Mouse (Mus musculus) MEL (cell line): ENCODE measurements around the gene H2-M5. TPM values are rescaled to one million over a fixed set of nuclear protein-coding genes. Genes with fewer than 3 reads are reported as not detected.
A peak's percentile ranks its signal among the peaks of the same experiment; 100 is the strongest.

Experiments
- DNase-seq: peaks from one replicate; pipeline ENCODE4 v3.0.0; 2011; ENCODE audit warnings: low read depth, low spot score
- H3K27ac ChIP-seq: 2 replicates; pipeline ENCODE4 v1.5.1; 2012; ENCODE audit warnings: low read depth, mild to moderate bottlenecking, control low read depth, low read length, moderate library complexity; ENCODE audit not compliant: control insufficient read depth
- H3K27me3 ChIP-seq, 2 experiments: fragments of 150-350 bp in 1 of 2; sonication (generic) in 1 of 2; 2 replicates each; pipeline ENCODE4 v1.6.1; 2012; ENCODE audit warnings: low read length in 2 of 2, mild to moderate bottlenecking in 2 of 2, improper control_type of control experiment in 1 of 2, moderate library complexity in 1 of 2; ENCODE audit not compliant: insufficient read depth in 2 of 2, control insufficient read depth in 1 of 2
- H3K36me3 ChIP-seq, 2 experiments: 2 replicates each; pipeline ENCODE4 v1.6.1; 2012 to 2014; ENCODE audit warnings: low read length in 2 of 2, improper control_type of control experiment in 1 of 2, inconsistent platforms in 1 of 2, mild to moderate bottlenecking in 1 of 2; ENCODE audit not compliant: insufficient read depth in 2 of 2, control insufficient read depth in 1 of 2
- H3K4me1 ChIP-seq, 2 experiments: fragments of 150-350 bp in 1 of 2; sonication (generic) in 1 of 2; 2 replicates each; pipeline ENCODE4 v1.6.1; 2012; ENCODE audit warnings: low read length in 2 of 2, improper control_type of control experiment in 1 of 2, mild to moderate bottlenecking in 1 of 2; ENCODE audit not compliant: insufficient read depth in 2 of 2, control insufficient read depth in 1 of 2
- H3K4me3 ChIP-seq, 2 experiments: fragments of 150-350 bp in 1 of 2; sonication (generic) in 1 of 2; 2 replicates each; pipeline ENCODE4 v1.5.1; 2012; ENCODE audit warnings: low read depth in 2 of 2, low read length in 2 of 2, mild to moderate bottlenecking in 2 of 2, moderate library complexity in 2 of 2, control low read depth in 1 of 2, improper control_type of control experiment in 1 of 2; ENCODE audit not compliant: control insufficient read depth in 1 of 2, insufficient read depth in 1 of 2
- H3K79me2 ChIP-seq: 2 replicates; pipeline ENCODE4 v1.6.1; 2012; ENCODE audit warnings: mild to moderate bottlenecking, low read length, moderate library complexity; ENCODE audit not compliant: control insufficient read depth, poor library complexity, insufficient read depth
- H3K9ac ChIP-seq: 2 replicates; pipeline ENCODE4 v1.6.1; 2012; ENCODE audit warnings: low read depth, mild to moderate bottlenecking, control low read depth, low read length, moderate library complexity; ENCODE audit not compliant: control insufficient read depth, poor library complexity, severe bottlenecking
- H3K9me3 ChIP-seq: fragments of 150-350 bp; sonication (generic); replicated peaks from 2 replicates; pipeline ENCODE4 v1.6.1; 2012; ENCODE audit warnings: mild to moderate bottlenecking, low read length, improper control_type of control experiment, moderate library complexity; ENCODE audit not compliant: insufficient read depth
- BHLHE40 ChIP-seq: IDR thresholded peaks from 2 replicates; pipeline ENCODE4 v1.6.1; 2012; ENCODE audit warnings: low read depth, mild to moderate bottlenecking, inconsistent platforms, low read length, improper control_type of control experiment, borderline replicate concordance
- CTCF ChIP-seq, 3 experiments: IDR thresholded peaks in 2 of 3; conservative IDR thresholded peaks in 1 of 3; 2 replicates each; pipeline ENCODE4 v1.5.1; 2011 to 2012; ENCODE audit warnings: low read length in 3 of 3, low read depth in 2 of 3, mild to moderate bottlenecking in 2 of 3, improper control_type of control experiment in 1 of 3, inconsistent platforms in 1 of 3, mixed read lengths in 1 of 3, moderate library complexity in 1 of 3; ENCODE audit not compliant: control insufficient read depth in 1 of 3, insufficient read depth in 1 of 3, poor library complexity in 1 of 3, severe bottlenecking in 1 of 3
- ETS1 ChIP-seq: IDR thresholded peaks from 2 replicates; pipeline ENCODE4 v1.6.1; 2012; ENCODE audit warnings: low read depth, mild to moderate bottlenecking, inconsistent platforms, low read length, improper control_type of control experiment, moderate library complexity
- GATA1 ChIP-seq: IDR thresholded peaks from 2 replicates; pipeline ENCODE4 v1.6.1; 2011; ENCODE audit warnings: low read depth, low read length, improper control_type of control experiment
- JUND ChIP-seq: IDR thresholded peaks from 2 replicates; pipeline ENCODE4 v1.6.1; 2011; ENCODE audit warnings: low read depth, mild to moderate bottlenecking, improper control_type of control experiment, low read length
- MAFK ChIP-seq: IDR thresholded peaks from 2 replicates; pipeline ENCODE4 v1.6.1; 2011; ENCODE audit warnings: low read depth, mild to moderate bottlenecking, low read length, improper control_type of control experiment, borderline replicate concordance
- MAX ChIP-seq: IDR thresholded peaks from 2 replicates; pipeline ENCODE4 v1.6.1; 2011; ENCODE audit warnings: low read length, improper control_type of control experiment
- MAZ ChIP-seq: IDR thresholded peaks from 2 replicates; pipeline ENCODE4 v1.6.1; 2012; ENCODE audit warnings: low read depth, mild to moderate bottlenecking, inconsistent platforms, low read length, improper control_type of control experiment
- MEF2A ChIP-seq: IDR thresholded peaks from 2 replicates; pipeline ENCODE4 v1.6.1; 2014; ENCODE audit warnings: low read depth, mild to moderate bottlenecking, inconsistent platforms, low read length, improper control_type of control experiment; ENCODE audit not compliant: poor library complexity, insufficient replicate concordance, severe bottlenecking; ENCODE audit errors: extremely low read depth
- MXI1 ChIP-seq: IDR thresholded peaks from 2 replicates; pipeline ENCODE4 v1.6.1; 2011; ENCODE audit warnings: mild to moderate bottlenecking, low read depth, low read length, improper control_type of control experiment
- MYC ChIP-seq: IDR thresholded peaks from 2 replicates; pipeline ENCODE4 v1.6.1; 2011; ENCODE audit warnings: low read depth, mild to moderate bottlenecking, low read length, improper control_type of control experiment, moderate library complexity
- POLR2AphosphoS2 ChIP-seq: IDR thresholded peaks from 2 replicates; pipeline ENCODE4 v1.6.1; 2011; ENCODE audit warnings: low read length, improper control_type of control experiment
- SIN3A ChIP-seq: IDR thresholded peaks from 2 replicates; pipeline ENCODE4 v1.6.1; 2012; ENCODE audit warnings: low read length, improper control_type of control experiment, inconsistent platforms
- SMC3 ChIP-seq: IDR thresholded peaks from 2 replicates; pipeline ENCODE4 v1.6.1; 2011; ENCODE audit warnings: low read depth, low read length, improper control_type of control experiment
- USF2 ChIP-seq, 2 experiments: IDR thresholded peaks; 2 replicates each; pipeline ENCODE4 v1.6.1; 2011 to 2012; ENCODE audit warnings: improper control_type of control experiment in 2 of 2, low read length in 2 of 2, borderline replicate concordance in 1 of 2, inconsistent platforms in 1 of 2, low read depth in 1 of 2, mild to moderate bottlenecking in 1 of 2; ENCODE audit not compliant: insufficient read depth in 1 of 2
- polyA plus RNA-seq, 2 experiments: library from polyadenylated mRNA; stranded (reverse) in 1 of 2; unstranded in 1 of 2; fragments of >175 nt in 1 of 2; fragments of >200 nt in 1 of 2; gene quantifications; 2 replicates each; pipeline versions ENCODE4 v1.2.1 to v1.2.4; 2012; ENCODE audit warnings: low replicate concordance in 2 of 2, low read depth in 1 of 2; ENCODE audit not compliant: insufficient read length in 2 of 2, insufficient read depth in 1 of 2, missing spikeins in 1 of 2
- total RNA-seq: library from RNA; depleted of rRNA; stranded (reverse); fragments of 300-350 nt; gene quantifications from 2 replicates; pipeline ENCODE4 v1.2.3, GENCODE M21; 2012

H2-M5 gene
- total and polyA plus RNA-seq, 3 experiments = not detected

DNA sequence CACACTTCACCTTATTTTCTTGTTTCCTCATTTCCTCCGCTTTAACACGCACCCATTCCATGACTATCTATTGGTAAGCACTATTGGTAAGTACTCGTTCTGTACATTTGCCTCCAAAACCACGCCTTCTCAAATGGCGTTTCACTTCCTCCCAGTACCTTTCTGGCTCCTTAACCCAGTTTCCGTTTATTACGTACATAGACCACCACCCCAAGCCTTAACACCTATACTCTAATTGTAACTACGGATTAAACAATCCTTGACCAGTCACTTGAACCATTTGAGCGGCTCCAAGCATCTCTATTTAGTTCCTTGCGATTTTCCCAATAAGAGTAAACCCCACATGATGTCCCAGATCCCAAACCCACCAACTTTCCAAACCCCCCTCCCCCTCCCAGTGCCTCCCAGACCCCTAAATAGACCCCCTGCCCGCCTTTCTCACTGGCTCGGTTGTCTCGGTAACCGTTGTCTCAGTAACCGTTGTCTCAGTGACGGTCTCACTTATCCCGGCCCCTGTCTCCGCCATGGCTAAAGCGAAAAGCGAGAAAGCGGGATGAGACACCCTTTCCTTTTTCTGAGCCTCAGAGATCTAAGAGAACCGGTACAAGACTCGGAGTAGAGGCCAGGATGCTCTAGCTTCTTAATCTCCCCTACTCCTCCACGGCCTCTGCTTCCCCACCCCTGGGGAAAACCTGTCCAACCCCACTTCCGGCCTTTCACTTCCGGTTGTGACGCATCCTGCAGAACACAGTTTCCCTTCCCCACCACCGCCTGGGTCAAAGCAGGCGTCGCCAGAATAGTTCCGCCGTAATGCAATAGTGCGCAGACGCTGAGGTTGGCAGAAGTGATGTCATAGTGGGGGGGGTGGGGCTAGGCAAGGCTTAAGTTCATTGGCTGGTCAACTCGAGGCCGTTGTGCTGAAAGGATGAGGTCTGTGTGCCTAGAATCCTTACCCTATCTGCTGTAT is 38.1 kb downstream of the H2-M5 start, which contains the start of gene Ppp1r11 (continued):
- TF ChIP-seq MYC (peak; percentile 31; the same call in 1 of the 2 replicates), MAX (peak; percentile 78), JUND (no peak), USF2 (IDR thresholded peaks at IDR 0.05; ENCODE audit: borderline replicate concordance in 1 of 2, insufficient read depth in 1 of 2, low read depth in 1 of 2, low read length in 2 of 2) (no peak)

DNA sequence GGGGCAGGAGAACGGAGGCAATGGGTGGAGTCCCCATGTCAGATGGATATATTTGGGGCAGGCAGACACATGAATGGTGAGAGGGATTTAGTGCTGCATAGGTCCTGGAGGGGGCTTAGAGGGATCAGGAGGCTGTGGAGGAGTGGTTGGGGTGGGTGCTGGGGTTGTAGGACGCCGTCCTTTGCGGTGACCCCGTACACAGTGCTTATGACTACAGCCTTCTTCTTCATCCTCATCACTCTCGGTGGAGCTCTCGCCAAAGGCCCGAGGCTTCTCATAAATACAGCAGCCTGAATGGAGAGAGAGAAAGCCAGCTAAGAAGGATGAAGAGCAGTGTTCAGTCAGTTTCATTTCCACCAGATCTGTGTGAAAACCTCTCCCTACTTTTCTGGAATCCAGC is 40.1 kb downstream of the H2-M5 start:
- H3K9ac ChIP-seq = no peak overlapping the region
- no peak overlapping the region for H3K27ac ChIP-seq
- H3K4me1 ChIP-seq = no peaks in the 10 kb centered on the region
- TF ChIP-seq BHLHE40 = no peak
- TF ChIP-seq MXI1 = no peak
- no peak for TF ChIP-seq MAFK
- no peak for TF ChIP-seq CTCF (IDR thresholded peaks at IDR 0.05 in 2 of 3, conservative IDR thresholded peaks at IDR 0.05 in 1 of 3; ENCODE audit: control insufficient read depth in 1 of 3, insufficient read depth in 1 of 3, low read depth in 2 of 3, low read length in 3 of 3, poor library complexity in 1 of 3, severe bottlenecking in 1 of 3)
- TF ChIP-seq SIN3A = no peak
- TF ChIP-seq GATA1 = no peak
- TF ChIP-seq POLR2AphosphoS2 = no peak
- TF ChIP-seq, all 39 proteins: peak for 0
- DNase-seq = no peak
- no peak overlapping the region for H3K4me3 ChIP-seq
- no peaks in the 10 kb centered on the region for H3K9me3 ChIP-seq
- peaks cover 15% of the 10 kb centered on the region for H3K79me2 ChIP-seq
- peaks cover 0 to 9% of the 10 kb centered on the region in 2 experiments; a peak in 2 of 4 replicates for H3K36me3 ChIP-seq
- H3K27me3 ChIP-seq = no peaks in the 10 kb centered on the region

DNA sequence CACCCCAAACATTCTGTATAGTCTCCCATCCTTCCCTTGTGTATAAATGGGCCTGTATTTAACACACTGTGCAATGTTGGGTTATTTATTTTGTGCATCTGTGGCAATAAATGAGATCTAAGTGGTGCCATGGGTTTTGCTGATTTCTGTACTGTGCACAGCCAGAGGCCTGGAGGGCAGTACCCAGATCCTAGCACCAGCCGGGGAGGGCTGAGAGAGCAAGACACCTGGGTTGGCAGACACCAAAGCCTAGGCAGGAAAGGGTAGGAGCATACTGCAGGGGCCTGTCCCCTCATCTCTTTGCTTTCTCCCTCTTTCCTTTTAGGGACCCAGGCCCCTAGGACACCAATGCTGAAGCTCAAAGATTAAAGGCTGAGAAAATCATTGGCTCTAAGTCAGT is 41.1 kb downstream of the H2-M5 start:
- Histone ChIP-seq H3K27me3 (no peaks in the 10 kb centered on the region), H3K9ac (no peak overlapping the region), H3K4me3 (no peak overlapping the region), H3K36me3 (peaks cover 0 to 9% of the 10 kb centered on the region in 2 experiments; a peak in 2 of 4 replicates), H3K27ac (no peak overlapping the region), H3K4me1 (no peaks in the 10 kb centered on the region), H3K79me2 (peaks cover 15% of the 10 kb centered on the region), H3K9me3 (no peaks in the 10 kb centered on the region)
- no peak for DNase-seq
- no peak for TF ChIP-seq MEF2A
- TF ChIP-seq SMC3 = no peak
- no peak for TF ChIP-seq MAZ
- no peak for TF ChIP-seq ETS1
